Mouse (Mus musculus) lung, postnatal 14 days (tissue): ENCODE results near the gene 1110008P14Rik.
"Not testable (repeated sequence)": the region's sequence is repeated elsewhere in the genome, so short reads cannot be mapped to it uniquely, and the experiment has no call there.

ENCODE experiments used
- DNase-seq: peaks from one replicate; pipeline ENCODE4 v3.0.0; 2021

The 1110008P14Rik gene

DNA sequence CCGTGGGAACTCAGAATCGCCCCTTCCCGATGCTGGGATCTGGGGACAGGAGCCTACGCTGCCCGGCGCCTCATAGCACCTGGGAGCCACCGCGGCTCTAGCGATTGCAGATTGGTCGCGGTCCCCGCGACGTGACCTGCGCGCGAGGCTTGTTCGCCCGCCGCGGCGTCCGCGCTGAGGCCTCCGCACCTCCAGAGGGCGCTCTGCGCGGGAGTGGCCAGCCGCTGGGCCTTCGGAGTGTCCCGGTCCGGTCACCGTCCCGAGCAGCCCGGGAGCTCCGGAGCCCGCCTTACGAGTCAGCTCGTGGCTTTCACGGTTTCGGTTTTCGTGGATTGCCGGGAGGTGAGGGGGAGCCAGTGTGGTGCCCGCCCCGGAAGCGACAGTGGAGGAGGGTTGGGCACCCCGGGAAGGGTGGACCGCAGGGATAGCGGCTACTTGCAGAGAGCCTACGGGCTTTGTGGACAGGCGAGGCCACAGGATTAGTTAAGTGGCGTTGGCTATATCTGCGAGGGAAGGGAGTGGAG lies 18.9 kb downstream of the 1110008P14Rik start:
- DNase-seq, result peak; percentile 94

DNA sequence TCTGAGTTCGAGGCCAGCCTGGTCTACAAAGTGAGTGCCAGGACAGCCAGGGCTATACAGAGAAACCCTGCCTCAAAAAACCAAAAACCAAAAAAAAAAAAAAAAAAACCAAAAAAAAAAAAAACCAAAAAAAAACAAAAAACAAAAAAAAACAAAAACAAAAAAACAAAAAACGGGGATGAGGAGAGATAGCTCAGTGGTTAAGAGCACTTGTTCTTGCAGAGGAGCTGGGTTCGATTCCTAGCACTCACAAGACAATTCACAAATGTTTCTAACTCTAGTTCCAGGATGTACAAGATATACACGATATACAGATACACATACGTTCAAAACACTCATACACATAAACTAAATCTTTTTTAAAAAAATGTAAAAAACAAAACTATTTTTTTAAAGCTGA lies 19.5 kb downstream of the 1110008P14Rik start:
- not testable (repeated sequence) for DNase-seq

DNA sequence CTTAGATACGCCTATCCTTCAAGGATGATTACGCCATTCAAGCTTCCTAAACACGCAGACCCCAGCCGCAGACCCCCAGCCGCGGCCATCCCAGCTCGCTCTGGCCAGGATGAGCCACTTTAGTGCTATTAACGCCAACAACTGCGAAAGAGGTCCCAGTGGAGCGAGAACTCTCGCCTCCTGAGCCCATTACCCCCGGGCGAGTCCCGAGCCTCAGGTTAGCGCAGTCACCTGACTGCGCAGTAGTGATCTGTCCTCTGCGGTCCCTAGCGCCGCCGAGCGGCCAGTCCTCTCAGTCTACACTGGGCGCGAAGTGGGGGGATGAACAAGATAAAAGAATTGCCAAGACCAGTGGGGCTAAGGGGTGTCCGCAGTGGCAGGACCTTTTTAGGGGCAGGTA lies 20.3 kb downstream of the 1110008P14Rik start:
- DNase-seq, result peak; percentile 77

DNA sequence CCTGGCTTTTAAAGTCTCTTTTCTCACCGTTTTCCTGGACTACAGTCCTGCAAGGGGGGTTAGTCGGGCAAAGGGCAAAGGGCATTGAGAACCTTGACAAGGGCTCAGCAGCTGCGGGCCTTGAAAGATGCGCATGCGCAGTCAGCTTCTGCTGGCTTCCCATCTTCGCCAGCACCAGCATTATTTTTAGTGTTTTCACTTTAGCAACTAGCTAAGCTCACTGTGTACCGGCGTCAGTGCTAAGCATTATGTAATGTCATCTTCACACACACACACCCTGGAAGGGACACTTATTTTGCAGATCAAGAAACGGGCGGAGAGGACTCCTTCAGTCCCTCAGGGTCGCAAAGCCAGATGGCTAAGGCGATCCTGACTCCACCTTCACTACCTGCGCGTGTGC lies 21.0 kb downstream of the 1110008P14Rik start:
- DNase-seq, result peak; percentile 73

DNA sequence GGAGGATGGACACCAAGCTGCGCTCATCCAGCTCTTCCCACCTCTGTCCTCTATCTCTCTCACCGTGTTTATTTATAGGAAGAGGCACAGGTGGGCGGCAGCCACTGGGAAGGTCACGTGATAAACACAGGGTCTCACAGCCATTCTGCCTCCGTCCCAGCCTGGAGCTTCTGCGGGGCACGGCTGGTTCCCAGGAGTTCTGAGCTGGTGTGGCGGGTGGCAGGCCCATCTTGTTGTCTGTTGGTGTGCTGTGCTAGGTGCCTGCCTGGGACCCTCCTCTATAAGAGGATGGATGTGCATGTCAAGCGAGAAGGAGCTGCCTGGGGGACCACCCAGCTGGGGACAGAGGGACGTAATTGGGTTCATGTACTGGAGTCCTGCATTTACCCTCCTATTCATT lies 23.4 kb downstream of the 1110008P14Rik start:
- no peak for DNase-seq

DNA sequence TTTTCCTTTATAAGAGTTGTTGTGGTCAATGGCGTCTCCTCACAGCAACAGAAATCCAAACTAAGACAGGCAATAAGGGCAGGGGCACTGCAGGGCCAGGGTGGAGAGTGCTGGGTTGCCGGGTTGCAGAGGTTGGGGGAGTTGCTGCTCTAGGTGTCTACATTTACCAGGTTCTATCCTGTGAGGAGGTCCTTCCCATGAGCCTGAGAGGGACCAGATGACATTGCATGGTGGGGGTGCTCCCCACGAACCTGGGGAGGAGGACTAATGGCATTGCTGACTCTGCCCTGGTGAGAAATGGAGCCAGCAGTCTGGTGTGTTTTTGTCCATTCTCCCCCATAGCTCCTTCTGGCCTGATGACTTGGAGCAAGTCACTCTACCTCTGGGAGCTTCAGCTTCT lies 24.0 kb downstream of the 1110008P14Rik start:
- no peak for DNase-seq

DNA sequence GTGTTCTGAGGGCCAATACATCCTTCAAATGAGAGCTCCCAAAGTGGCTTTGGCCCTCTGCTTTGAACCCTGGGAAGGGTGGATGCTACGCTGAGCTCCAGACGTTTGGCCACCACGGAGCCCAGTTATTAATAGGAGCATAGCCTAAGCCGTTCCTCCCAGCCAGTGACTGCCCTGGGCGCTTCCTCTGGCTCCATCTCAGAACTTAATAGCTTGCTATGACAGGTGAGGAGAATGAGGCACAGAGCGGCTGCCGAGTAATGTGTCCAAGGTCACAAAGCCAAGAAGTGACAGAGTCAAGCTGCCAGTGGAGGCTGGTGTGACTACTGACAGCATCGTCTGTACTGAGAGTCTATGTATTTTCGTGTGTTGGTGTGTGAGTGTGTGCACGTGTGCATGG lies 25.5 kb downstream of the 1110008P14Rik start:
- DNase-seq, result no peak

DNA sequence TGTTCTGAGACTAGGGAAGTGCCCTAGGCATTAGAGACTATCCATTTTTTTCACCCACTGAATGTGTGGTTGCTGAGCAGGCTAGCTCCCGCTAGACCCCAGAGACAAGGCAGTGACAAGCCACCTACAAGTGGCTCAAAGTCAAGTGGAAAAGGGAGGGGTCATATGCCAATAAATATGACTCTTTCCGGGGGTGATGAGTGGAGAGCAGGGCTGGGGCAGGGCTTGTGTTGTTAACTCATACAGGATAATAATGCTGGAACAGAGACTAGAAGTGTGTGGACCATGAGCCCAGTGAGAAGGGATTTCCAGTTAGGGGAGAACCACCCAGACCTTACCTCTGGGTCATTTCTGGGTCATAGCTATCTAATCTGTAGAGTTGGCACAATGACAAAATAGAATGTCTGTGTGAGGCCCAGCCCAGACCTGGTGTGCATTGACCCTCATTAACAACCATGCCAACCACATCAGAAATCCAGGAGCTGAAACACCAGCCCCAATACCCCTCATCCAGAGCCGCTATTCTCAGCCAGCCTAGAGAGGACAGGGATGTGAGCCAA lies 27.3 kb downstream of the 1110008P14Rik start:
- no peak for DNase-seq

DNA sequence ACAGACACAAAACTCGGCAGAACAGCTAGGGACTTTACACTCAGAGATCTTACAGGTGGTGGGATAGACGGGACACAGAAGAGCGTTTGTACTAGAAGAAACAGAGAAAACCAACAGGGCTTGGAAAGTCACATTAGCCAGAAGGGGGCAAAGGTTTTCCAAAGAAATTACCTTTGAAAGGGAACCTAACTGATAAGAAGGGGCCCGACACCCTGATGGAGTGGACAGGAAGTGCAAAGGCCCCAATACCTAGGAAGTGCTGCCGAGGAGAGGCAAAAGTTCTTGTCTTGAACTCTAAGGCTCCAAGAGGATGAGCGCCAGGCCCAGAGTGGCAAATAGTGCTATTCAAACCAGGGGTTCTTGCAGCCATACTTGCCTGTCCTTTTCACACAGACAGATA lies 27.9 kb downstream of the 1110008P14Rik start:
- DNase-seq, result no peak

DNA sequence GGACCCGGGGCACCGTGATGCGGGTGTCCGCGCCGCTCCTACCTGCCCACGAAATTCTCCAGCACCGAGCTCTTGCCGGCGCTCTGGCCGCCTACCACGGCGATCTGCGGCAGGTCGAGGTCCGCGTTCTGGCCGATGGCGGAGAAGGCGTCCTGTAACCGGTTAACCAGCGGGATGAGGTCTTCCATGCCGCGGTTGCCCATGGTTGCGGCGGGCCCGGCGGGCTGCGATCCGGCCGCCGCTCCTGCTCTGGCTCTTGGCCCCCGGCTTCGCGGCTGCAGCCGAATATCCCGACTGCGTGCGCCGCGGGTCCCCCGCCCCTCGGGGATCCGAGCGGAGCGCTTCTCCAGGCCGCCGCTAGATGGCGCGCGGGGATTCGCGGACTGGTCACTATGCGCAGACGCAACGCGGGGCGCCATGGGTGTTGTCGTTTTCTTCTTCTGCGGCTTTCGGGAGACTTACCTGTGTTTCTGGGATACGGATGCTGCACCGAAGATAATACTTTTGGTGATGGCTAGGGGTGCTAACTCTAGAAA lies 28.7 kb downstream of the 1110008P14Rik start, which contains the start of gene Dnm1:
Gene Dnm1 (minus strand): TSS at position 332 of the 536 bp plus-strand sequence.
- DNase-seq, result peak; percentile 92

DNA sequence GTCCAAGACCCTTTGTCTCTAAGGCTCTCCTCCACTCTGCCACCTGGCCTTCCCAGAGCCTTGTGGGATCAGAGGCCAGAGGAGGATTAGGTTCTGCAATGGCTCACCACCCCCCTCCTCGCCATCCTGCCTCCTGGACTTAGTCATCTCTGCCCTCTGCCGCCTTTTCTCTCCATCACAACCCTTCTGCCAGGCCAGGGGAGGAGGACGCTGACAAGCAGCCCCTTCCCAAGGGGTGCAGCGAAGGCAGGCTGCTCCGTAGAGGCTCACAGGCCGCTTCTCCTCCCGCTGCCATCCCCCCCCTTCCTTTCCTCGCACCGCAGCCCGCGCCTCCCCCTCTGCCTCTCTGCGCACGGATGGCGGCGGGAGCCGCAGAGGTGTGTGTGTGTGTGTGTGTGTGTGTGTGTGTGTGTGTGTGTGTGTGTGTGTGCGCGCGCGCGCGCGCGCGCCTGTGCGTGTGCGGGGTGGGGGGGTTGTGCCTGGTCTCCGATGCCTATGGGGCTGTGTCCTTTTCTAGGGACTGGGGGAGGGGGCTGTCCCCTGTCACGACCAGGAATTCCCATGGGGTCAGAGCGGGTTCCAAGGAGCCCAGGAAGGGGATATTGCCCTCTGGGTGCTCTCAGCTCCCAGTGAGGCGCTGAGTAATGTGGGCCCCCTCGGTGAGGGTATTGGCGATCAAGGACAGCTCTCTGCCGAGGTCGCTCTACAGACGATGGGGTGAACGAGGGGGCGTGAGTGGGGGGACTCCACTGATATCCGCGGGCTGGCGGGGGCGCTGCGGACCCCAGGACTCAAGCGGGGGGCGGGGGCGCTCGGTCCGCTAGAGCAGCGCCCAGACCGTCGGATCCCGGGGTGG lies 29.4 kb downstream of the 1110008P14Rik start, which contains the start of gene Ciz1:
Gene Ciz1 (plus strand): TSS at position 177 of the 856 bp plus-strand sequence.
- DNase-seq, result no peak

DNA sequence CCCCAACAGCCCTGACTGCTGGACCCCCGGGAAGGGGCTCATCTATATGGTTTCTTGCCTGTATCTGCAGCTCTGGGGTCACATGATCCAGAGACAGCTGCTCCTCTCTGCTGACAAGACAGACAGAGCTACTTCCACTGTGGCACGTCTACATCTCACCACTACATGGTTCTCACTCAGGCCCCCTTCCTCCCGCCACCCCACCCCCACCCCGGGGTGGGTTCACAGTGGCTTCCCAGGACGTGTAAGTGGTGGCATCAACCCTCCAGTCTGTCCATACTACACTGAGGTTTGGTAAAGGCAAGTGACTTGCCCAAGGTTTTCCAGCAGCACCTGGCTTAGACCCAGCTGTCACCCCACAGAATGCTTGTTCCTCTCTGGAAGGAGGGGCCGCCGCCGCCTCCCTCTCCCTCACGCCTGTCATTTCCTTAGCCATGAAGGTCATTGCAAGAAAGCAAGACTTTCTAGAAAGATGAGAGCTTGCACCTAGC lies 30.2 kb downstream of the 1110008P14Rik start:
- no peak for DNase-seq

DNA sequence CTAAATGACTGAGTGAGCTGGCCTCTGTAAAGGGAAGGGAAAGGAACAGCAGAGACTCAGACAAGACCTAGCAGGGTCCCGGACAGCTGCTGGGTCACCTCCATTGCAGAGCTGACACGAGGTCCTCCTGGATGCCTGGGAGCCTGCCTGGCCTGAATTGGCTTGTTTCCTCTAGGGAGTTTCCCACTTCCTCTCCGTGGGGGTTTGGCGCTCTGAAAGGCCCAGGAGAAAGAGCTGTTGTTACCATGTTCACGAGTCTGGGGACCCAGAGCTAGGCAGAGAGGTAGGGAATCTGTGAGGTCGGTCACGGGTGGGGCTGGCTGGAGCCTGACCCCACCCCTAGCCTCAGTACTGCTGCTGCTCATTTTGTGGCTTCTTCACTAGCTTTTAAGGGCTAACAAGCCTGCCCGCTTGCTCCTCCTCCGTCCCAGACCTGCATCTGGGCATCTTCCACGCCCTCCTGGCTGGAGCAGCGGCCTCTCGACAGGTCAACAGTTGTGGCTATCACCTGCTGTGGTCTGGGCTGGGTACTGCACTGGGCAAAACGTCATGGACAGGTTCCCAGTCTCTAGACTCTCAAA lies 31.2 kb downstream of the 1110008P14Rik start:
- no peak for DNase-seq

DNA sequence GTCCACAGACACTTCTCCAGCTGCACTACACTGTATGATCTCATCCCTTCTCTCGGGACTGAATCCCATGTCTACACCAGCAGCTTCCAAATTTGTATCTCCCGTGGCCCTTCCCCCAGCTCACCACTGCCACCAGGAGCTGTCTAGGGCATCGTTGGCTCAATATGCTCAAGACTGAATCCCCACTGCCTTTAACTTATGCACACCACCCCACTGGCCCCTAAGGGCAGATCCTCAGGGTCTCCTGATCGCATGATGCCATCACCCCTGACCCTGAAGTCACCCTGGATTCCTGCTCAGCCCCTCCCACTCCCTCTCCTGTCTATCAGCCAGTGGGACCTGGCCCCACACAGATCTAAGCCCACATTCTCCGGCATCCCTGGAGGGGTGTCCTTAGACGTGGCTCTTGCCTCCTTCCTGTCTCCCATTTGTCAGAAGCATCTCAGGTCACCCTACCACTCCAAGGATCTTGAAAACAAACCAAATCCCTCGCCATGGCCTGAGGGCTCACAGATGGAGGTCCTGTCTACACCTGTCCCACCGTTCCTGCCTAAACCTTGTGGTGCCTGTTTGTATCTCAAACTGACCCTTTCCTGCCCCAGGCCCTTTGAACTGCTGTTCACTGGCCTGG lies 32.0 kb downstream of the 1110008P14Rik start:
- no peak for DNase-seq

DNA sequence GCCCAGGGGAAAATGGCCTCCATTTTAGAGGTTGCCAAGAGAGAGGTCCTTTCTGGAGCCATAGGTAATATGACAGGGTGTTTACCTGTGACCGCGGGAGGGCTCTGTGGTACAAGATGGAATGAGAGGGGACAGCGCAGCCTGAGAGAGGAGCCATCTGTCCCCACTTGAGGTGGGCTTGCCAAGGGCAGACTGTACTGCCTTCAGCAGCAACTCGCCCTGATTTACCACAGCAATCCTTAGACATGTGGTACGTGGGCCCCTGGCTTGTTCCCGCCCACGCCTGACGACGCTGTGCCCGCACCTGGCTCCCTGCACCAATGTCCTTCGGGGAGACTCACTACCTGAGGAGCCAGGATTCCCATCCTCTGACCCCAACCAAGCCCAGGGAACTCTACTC lies 33.4 kb downstream of the 1110008P14Rik start:
- no peak for DNase-seq

DNA sequence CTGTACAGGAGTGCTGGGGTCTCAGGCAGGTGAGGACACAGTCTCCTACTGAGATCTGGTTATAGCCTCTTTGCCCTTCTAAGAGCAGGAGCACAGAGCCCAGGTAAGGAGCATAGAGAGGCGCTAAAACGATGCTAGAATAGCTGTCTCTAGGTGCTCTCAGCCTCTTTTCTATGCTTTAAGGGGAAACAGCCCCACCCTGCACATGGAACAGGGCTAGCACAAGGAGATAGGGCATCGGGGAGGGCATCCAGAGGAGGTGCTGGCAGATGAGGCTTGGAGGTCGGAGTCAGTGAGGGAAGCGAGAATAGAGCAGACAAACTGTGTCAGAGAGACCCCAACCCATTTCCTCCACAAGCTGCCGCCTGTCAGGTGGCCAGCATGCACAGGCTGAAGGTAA lies 34.7 kb downstream of the 1110008P14Rik start:
- no peak for DNase-seq

DNA sequence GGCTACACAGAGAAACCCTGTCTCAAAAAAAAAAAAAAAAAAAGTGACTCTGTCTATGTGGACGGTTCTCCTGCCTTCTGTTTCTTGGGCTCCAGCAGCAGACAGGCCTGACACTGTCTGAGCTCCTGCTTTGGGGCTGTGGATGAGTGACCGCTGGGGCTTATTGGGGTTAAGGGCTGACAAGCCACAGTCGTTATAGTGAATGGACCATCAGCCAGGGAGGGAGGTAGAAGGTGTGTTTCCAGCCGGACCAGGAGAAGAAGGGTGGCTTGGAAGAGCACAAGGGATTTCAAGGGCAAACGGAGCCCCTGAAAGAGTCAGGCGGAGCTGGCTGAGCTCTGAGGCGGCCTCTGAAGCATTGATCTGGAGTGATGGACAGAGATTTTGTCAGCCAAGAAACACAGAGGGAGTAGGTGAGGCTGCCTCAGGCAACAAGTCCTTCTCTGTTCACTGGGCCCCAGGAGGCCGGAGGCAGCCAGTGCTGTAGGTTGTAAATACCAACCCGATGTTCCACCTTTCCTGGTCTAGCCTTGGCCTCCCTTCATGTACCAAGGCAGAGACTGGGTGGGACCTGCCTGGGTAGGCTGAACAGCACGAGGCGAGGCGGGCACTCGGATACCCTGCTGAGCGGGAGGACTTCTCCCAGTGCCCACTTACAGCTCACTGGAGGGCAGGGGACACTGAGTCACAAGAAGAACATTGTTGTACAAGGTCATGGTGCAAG lies 37.0 kb downstream of the 1110008P14Rik start:
- no peak for DNase-seq

DNA sequence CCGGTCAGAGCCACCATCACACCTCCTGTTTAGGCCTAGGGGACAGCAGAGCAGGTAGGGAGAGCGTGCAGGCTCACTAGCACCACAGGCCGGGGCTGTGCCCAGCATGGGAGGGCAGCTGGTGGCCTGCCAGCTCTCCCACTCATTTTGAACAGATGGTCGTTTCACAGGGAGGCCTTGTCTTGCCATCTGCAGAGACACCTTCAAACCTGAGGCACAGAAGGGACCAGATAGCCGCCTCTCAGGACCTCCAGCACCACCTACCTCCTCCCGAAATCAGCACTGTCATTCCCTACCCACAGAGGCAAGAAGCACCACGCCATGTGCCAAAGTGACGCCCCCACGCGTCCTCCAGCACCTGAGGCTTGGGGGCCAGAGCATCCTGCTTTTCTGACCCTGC lies 37.7 kb downstream of the 1110008P14Rik start:
- DNase-seq, result no peak

DNA sequence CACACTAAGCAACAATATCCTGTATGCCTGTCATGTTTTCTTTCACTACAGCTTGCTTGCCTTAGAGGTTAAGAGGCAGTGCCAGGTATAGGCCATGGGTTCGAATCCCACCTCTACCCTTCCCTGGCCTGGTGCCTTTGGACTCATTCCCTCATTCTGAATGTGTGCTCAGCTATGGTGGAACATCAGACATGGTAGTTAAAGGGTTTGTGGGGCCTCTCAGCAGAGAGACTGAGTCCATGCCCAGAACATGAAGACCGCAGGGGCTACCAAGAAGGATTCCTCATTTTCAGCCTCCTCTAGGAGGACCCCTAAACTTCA lies 38.4 kb downstream of the 1110008P14Rik start:
- no peak for DNase-seq

DNA sequence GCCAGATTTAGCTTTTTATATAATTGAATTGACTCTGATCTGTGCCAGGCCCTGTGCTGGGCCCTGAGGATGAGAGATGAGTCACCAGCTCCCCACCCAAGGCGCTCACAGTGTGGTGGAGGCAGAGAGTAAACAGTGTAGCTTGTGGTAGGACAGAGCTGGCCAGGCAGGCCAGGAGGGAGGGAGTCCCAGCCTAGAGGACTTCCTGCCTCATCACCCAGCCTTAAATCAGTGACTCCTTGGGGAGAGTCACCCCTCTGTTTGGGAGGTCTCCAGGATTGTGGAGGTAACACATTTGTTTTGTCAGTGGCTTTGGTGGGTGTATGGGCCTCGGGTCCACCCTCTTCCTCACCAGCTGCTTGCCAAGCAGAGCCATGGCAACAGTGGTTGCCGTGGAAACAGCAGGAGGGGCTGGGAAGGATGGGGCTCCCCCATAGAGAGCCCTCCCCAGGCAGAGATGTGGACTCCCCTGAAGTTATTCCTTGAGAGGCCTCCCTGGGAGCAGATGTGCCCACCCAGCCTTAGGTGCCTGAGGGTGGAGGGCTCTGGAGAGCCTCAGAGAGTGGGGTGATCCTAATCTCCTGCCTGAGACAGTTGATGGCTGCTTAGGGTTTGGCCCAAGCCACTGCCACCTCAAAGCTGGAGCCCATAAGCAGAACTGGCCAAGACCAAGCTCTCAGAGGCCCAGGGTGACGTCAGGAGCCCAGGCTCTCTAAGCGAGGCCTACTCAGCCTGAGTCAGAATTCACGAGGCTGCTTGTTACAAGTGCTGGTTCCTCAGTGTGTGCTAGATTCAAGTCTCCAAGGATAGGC lies 39.0 kb downstream of the 1110008P14Rik start:
- peak; percentile 21 for DNase-seq

DNA sequence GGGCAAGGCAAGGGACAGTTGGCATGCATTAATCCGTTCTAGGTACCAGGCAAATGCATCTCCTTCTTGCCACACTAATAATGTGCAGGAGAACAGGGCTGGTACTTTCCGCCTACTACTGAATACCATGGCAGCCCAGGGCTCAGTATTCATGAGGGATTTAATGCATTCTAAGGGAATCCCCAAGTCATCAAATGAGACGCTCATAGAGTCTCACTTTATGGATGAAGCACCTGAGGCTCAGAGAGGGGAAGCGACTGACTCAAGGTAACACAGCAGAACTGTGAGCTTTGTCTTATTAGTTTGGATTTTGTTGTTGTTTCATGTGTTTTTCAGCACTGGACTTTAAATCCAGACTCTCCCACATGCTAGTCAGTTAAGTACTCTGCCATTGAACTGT lies 39.7 kb downstream of the 1110008P14Rik start:
- no peak for DNase-seq

DNA sequence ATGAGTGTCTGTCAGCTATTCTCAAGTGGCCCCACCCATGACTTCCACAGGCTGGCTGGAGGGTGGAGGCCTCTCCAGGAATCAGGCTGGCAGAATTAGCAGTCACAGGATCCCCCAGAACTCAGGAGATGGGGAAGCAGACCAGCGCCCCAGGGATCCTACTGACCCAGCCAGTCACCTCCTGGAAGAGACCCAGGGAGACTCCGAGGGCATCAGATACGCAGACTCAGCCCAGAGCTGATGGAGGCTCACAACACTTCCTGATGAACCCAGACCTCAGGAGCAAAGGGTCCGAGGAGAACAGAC lies 40.2 kb downstream of the 1110008P14Rik start:
- no peak for DNase-seq
